Mouse (Mus musculus): ENCODE measurements around the gene Plscr4. TPM values are rescaled to one million over a fixed set of nuclear protein-coding genes. Genes with fewer than 3 reads are reported as not detected.

Plscr4 gene
- polyA plus RNA-seq (2015; fragmentation: Nextera tagmentation; extraction: Ambion mirVana), result 1.5 and 1.6 TPM in 2 replicates

DNA sequence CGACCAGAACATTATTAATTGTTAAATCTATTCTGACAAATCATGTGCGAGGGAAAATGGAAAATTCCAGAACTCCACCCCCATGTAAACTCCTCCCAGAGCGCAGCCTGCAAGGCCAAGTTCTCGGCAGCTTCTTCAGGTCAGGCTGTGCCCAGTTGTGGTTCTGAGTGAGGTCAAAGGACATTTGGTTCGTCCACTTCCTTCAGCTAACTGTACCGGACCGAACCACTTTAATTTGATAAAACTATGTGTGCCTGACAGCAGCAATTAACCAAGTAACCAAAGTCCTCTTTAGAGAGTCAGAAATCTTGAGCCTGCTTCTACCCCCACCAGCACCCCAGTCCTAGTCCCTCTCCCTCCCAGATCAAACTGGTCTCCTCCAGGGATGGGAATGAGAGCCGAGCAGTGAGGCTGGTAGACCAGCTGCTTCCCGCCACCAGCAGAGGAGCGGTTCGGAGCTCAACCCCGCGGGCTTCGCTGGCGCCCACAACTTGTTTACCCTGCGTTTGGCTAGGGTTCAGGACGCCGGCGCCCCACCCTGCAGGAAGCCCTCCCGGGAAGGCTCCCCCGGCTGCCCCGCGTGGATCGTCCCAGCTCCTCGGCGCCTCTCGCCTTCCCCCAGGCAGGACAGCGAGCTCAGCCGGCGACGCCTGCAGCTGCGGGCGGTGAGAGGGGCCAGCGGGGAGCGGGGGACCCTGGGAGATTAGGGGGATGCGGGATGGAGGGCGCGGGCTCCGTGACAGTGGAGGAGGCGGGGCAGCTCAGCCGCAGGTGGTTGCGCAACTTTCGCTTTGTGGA lies at the start of gene Plscr4:
Plscr4 (plus strand) TSS at position 113 of the 798 bp plus-strand sequence.
- ATAC-seq, result peak; percentile 91
- Histone ChIP-seq H3K9ac (ENCODE audit: low read depth, low read length) (peak within 1 kb of the TSS; percentile 68), H3K4me3 (ENCODE audit: low read depth, low read length) (peak within 1 kb of the TSS; percentile 75), H3K36me3 (ENCODE audit: control insufficient read depth, insufficient read depth, low read length) (no peaks in the 10 kb centered on the region), H3K4me1 (ENCODE audit: control insufficient read depth, insufficient read depth, low read length) (peaks cover 3% of the 10 kb centered on the region; the same call in 1 of the 2 replicates), H3K27ac (ENCODE audit: low read length) (no peak within 1 kb of the TSS), H3K9me3 (replicated peaks; ENCODE audit: control insufficient read depth, low read length, poor library complexity, severe bottlenecking) (no peaks in the 10 kb centered on the region), H3K4me2 (ENCODE audit: low read length) (peak within 1 kb of the TSS; percentile 94), H3K27me3 (ENCODE audit: control insufficient read depth, insufficient read depth, low read depth, low read length) (no peaks in the 10 kb centered on the region)
- WGBS, result 15% methylated on average over 41 of the region's 43 CpGs

DNA sequence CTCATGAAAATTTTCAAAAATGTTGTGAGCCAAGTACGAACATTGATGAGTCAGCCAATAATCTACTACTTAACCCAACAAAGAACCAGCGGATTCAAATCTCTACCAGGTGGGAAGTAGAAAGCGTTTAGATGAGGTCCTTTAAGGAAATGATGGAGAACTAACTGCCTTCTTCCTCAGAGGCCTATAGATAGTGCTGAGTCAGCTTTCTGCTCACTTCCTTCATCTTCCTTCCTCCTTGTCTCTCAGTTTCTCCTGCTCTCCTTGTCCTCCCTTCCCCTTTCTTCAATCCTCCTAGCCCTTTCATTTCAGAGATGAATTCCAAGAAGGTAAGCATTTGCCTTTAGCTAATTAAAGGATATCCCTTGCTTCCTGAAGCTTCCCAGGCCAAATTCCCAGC lies 46.9 kb upstream of the Plscr4 start:
- no peaks in the 10 kb centered on the region for H3K27me3 ChIP-seq (ENCODE audit: control insufficient read depth, insufficient read depth, low read depth, low read length)
- H3K9me3 ChIP-seq (replicated peaks; ENCODE audit: control insufficient read depth, low read length, poor library complexity, severe bottlenecking), result no peaks in the 10 kb centered on the region
- H3K36me3 ChIP-seq (ENCODE audit: control insufficient read depth, insufficient read depth, low read length), result no peaks in the 10 kb centered on the region
- no peak overlapping the region for H3K9ac ChIP-seq (ENCODE audit: low read depth, low read length)
- no peak overlapping the region for H3K4me3 ChIP-seq (ENCODE audit: low read depth, low read length)
- H3K4me1 ChIP-seq (ENCODE audit: control insufficient read depth, insufficient read depth, low read length), result no peaks in the 10 kb centered on the region
- H3K27ac ChIP-seq (ENCODE audit: low read length), result no peak overlapping the region
- WGBS, result 96% methylated on average over 3 of the region's 3 CpGs
- ATAC-seq, result no peak
- H3K4me2 ChIP-seq (ENCODE audit: low read length), result no peak overlapping the region

DNA sequence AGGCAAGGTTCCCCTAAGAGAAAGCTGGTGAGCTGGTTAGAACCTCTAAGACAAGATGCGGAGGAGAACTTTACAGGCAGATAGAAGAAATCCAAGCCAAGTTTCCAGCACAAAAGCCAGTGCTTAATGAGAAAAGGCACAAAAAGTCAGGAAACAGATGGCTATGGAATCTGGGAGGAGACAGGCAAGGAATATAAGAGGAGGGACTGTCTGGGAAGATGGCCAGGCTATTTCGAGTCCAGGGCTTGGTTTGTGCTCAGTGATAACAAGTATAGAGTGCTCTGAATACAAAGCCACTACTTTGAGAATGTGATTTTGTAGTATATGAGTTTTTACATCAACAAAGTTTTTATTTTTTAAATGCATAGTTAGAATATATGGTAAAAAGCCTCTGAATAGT lies 45.1 kb upstream of the Plscr4 start:
- no peak for ATAC-seq
- Histone ChIP-seq H3K9me3 (replicated peaks; ENCODE audit: control insufficient read depth, low read length, poor library complexity, severe bottlenecking) (no peaks in the 10 kb centered on the region), H3K4me1 (ENCODE audit: control insufficient read depth, insufficient read depth, low read length) (no peaks in the 10 kb centered on the region), H3K36me3 (ENCODE audit: control insufficient read depth, insufficient read depth, low read length) (no peaks in the 10 kb centered on the region), H3K9ac (ENCODE audit: low read depth, low read length) (no peak overlapping the region), H3K27me3 (ENCODE audit: control insufficient read depth, insufficient read depth, low read depth, low read length) (no peaks in the 10 kb centered on the region), H3K27ac (ENCODE audit: low read length) (no peak overlapping the region), H3K4me3 (ENCODE audit: low read depth, low read length) (no peak overlapping the region), H3K4me2 (ENCODE audit: low read length) (no peak overlapping the region)
- WGBS, result 83% methylated on average over 2 of the region's 2 CpGs

DNA sequence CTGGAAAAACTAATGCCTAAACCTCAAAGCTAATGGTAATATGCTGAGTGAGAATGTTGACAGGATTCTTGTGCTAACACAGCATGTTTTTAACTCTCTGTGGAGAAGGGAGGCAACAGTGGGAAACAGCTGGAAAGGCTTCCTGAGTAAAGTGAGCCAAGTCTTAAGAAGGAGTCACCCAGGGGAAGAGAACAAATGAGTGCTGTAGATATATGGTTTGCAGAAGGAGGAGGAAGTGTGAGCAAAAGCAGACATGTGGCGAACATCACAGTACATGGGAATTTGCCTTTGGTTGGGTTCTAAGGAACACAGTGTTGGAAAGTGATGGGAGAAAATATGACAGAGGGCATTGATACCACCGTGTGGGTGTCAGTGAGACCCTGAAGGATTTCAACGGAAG lies 43.5 kb upstream of the Plscr4 start:
- ATAC-seq, result no peak
- Histone ChIP-seq H3K9ac (ENCODE audit: low read depth, low read length) (no peak overlapping the region), H3K4me2 (ENCODE audit: low read length) (no peak overlapping the region), H3K36me3 (ENCODE audit: control insufficient read depth, insufficient read depth, low read length) (no peaks in the 10 kb centered on the region), H3K27ac (ENCODE audit: low read length) (no peak overlapping the region), H3K4me3 (ENCODE audit: low read depth, low read length) (no peak overlapping the region), H3K27me3 (ENCODE audit: control insufficient read depth, insufficient read depth, low read depth, low read length) (no peaks in the 10 kb centered on the region), H3K4me1 (ENCODE audit: control insufficient read depth, insufficient read depth, low read length) (no peaks in the 10 kb centered on the region), H3K9me3 (replicated peaks; ENCODE audit: control insufficient read depth, low read length, poor library complexity, severe bottlenecking) (no peaks in the 10 kb centered on the region)
- WGBS, result 83% methylated on average over 3 of the region's 3 CpGs

DNA sequence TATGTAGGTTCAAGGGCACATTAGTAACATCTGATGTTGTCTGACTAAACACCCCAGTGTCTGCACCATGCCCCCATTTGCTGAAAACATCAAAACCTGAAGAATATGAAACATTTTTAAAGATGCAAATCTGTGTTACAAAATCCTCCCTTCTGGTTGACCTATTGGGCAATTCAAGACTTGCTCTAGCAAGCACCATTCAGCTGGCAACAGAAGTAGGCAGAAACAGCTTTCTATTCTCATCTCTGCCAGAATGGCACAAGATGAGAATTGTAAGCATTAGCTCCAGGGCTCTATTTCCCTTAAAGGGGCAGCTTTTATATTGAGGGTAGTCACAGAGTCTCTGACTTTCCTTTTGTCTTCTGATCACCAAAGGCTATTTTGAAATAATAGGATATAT lies 19.4 kb upstream of the Plscr4 start:
- Histone ChIP-seq H3K36me3 (ENCODE audit: control insufficient read depth, insufficient read depth, low read length) (no peaks in the 10 kb centered on the region), H3K4me2 (ENCODE audit: low read length) (no peak overlapping the region), H3K9ac (ENCODE audit: low read depth, low read length) (no peak overlapping the region), H3K4me1 (ENCODE audit: control insufficient read depth, insufficient read depth, low read length) (no peaks in the 10 kb centered on the region), H3K27me3 (ENCODE audit: control insufficient read depth, insufficient read depth, low read depth, low read length) (no peaks in the 10 kb centered on the region), H3K27ac (ENCODE audit: low read length) (no peak overlapping the region), H3K4me3 (ENCODE audit: low read depth, low read length) (no peak overlapping the region), H3K9me3 (replicated peaks; ENCODE audit: control insufficient read depth, low read length, poor library complexity, severe bottlenecking) (no peaks in the 10 kb centered on the region)
- ATAC-seq, result no peak

DNA sequence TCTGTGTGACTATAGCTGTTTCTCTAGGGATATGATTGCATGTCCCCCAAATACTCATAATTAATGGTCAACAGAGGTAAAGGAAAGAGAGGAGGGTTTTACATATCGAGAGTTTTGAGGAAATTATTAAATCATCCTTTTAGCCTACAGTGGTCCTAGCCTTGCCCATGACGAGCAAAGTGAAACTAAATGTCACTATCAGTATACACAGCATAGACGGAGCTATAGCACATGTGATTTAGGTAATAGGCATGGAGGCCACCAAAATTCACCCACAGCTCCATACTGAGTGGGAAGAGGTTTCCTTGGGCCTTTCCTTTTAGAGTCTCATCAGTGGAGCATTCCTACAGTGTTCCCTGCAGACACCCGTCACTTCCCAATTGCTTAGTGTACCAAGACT lies 15.7 kb upstream of the Plscr4 start:
- Histone ChIP-seq H3K9me3 (replicated peaks; ENCODE audit: control insufficient read depth, low read length, poor library complexity, severe bottlenecking) (no peaks in the 10 kb centered on the region), H3K9ac (ENCODE audit: low read depth, low read length) (no peak overlapping the region), H3K4me3 (ENCODE audit: low read depth, low read length) (no peak overlapping the region), H3K27ac (ENCODE audit: low read length) (no peak overlapping the region), H3K4me1 (ENCODE audit: control insufficient read depth, insufficient read depth, low read length) (no peaks in the 10 kb centered on the region), H3K27me3 (ENCODE audit: control insufficient read depth, insufficient read depth, low read depth, low read length) (no peaks in the 10 kb centered on the region), H3K36me3 (ENCODE audit: control insufficient read depth, insufficient read depth, low read length) (no peaks in the 10 kb centered on the region), H3K4me2 (ENCODE audit: low read length) (no peak overlapping the region)
- no peak for ATAC-seq
- WGBS, result 75% methylated on average over 4 of the region's 4 CpGs

DNA sequence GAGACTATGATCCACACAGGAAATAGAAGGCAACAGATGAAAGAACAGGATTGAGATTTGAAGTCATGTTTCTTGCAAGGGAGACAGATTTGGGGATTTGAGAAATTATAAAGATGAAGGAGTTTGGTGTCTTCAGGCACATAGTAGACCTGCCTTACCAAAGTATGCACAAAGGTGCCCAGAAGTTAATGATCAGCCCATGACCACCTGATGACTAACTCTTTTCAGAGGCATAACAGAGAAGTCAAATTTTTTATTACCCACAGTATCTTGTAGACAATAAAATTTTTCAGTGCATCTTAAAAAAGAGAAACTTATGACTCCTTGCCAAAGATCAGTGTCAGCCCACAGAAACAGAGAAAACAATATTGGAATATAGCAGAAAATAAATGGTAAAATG lies 12.6 kb upstream of the Plscr4 start:
- H3K9ac ChIP-seq (ENCODE audit: low read depth, low read length), result no peak overlapping the region
- H3K9me3 ChIP-seq (replicated peaks; ENCODE audit: control insufficient read depth, low read length, poor library complexity, severe bottlenecking), result no peaks in the 10 kb centered on the region
- H3K27me3 ChIP-seq (ENCODE audit: control insufficient read depth, insufficient read depth, low read depth, low read length), result no peaks in the 10 kb centered on the region
- no peak overlapping the region for H3K4me2 ChIP-seq (ENCODE audit: low read length)
- no peak for ATAC-seq
- H3K36me3 ChIP-seq (ENCODE audit: control insufficient read depth, insufficient read depth, low read length), result no peaks in the 10 kb centered on the region
- H3K4me1 ChIP-seq (ENCODE audit: control insufficient read depth, insufficient read depth, low read length), result no peaks in the 10 kb centered on the region
- H3K27ac ChIP-seq (ENCODE audit: low read length), result no peak overlapping the region
- no peak overlapping the region for H3K4me3 ChIP-seq (ENCODE audit: low read depth, low read length)

DNA sequence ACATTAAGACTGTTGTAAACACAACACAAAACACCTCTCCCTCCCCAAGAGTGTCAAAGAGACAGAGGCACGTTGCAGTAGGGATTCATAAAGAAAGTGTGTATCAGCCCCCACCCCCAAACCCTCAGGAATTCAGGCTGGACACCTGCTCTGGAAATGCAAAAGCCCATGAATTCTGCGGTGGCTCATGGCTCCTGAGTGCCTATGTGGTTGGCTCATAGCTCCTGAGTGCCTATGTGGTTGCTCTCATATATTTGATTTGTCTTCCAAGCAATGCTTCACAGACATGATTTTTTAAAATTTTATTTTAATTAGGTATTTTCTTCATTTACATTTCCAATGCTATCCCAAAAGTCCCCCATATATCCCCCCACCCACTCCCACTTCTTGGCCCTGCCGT lies 568 bp upstream of the Plscr4 start:
- no peak overlapping the region for H3K4me3 ChIP-seq (ENCODE audit: low read depth, low read length)
- no peak overlapping the region for H3K27ac ChIP-seq (ENCODE audit: low read length)
- no peak overlapping the region for H3K9ac ChIP-seq (ENCODE audit: low read depth, low read length)
- H3K27me3 ChIP-seq (ENCODE audit: control insufficient read depth, insufficient read depth, low read depth, low read length), result no peaks in the 10 kb centered on the region
- no peaks in the 10 kb centered on the region for H3K9me3 ChIP-seq (replicated peaks; ENCODE audit: control insufficient read depth, low read length, poor library complexity, severe bottlenecking)
- no peak overlapping the region for H3K4me2 ChIP-seq (ENCODE audit: low read length)
- H3K36me3 ChIP-seq (ENCODE audit: control insufficient read depth, insufficient read depth, low read length), result no peaks in the 10 kb centered on the region
- peaks cover 3% of the 10 kb centered on the region; the same call in 1 of the 2 replicates for H3K4me1 ChIP-seq (ENCODE audit: control insufficient read depth, insufficient read depth, low read length)
- no peak for ATAC-seq
- 79% methylated on average over 3 of the region's 3 CpGs for WGBS

DNA sequence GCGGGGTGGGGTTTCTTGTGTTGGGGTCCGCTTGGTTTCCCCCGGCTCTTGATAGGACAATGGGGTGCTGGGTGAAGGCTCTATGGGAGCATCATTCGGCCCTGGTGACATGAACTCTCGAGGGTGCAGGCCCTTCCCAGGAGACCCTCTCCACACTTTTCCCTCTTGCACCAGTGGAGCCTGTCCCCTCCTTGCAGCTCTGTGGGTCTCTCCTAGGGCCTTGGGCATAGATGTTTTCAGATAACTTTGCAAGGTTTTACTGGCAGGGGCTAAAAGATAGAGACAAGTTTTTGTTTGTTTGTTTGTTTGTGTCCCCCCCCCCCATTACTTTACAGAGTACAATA lies 858 bp downstream of the Plscr4 start:
- H3K27ac ChIP-seq (ENCODE audit: low read length), result no peak overlapping the region
- H3K9ac ChIP-seq (ENCODE audit: low read depth, low read length), result peak overlapping the region; percentile 68
- WGBS, result 0% methylated on average over 5 of the region's 5 CpGs
- no peak; the same call in none of the 2 replicates for ATAC-seq
- H3K4me2 ChIP-seq (ENCODE audit: low read length), result peak overlapping the region; percentile 94
- peak overlapping the region; percentile 75 for H3K4me3 ChIP-seq (ENCODE audit: low read depth, low read length)
- H3K27me3 ChIP-seq (ENCODE audit: control insufficient read depth, insufficient read depth, low read depth, low read length), result no peaks in the 10 kb centered on the region
- H3K36me3 ChIP-seq (ENCODE audit: control insufficient read depth, insufficient read depth, low read length), result no peaks in the 10 kb centered on the region
- H3K4me1 ChIP-seq (ENCODE audit: control insufficient read depth, insufficient read depth, low read length), result peaks cover 3% of the 10 kb centered on the region; the same call in 1 of the 2 replicates
- H3K9me3 ChIP-seq (replicated peaks; ENCODE audit: control insufficient read depth, low read length, poor library complexity, severe bottlenecking), result no peaks in the 10 kb centered on the region

Measured in midbrain, embryonic 16.5 days (tissue).